Mouse (Mus musculus) cortical plate, adult 2 months (tissue): ENCODE measurements around the gene Phf10.

Experiments
- CTCF ChIP-seq: fragments of 200-500 bp; IDR thresholded peaks from 2 replicates; pipeline ENCODE4 v1.5.1; 2011; ENCODE audit warnings: mild to moderate bottlenecking, control low read depth, low read length; ENCODE audit not compliant: insufficient read depth; ENCODE audit errors: extremely low read depth
- POLR2A ChIP-seq: fragments of 200-500 bp; IDR thresholded peaks from 2 replicates; pipeline ENCODE4 v1.6.1; 2011; ENCODE audit warnings: mild to moderate bottlenecking, low read length, control low read depth; ENCODE audit not compliant: insufficient read depth; ENCODE audit errors: extremely low read depth

DNA sequence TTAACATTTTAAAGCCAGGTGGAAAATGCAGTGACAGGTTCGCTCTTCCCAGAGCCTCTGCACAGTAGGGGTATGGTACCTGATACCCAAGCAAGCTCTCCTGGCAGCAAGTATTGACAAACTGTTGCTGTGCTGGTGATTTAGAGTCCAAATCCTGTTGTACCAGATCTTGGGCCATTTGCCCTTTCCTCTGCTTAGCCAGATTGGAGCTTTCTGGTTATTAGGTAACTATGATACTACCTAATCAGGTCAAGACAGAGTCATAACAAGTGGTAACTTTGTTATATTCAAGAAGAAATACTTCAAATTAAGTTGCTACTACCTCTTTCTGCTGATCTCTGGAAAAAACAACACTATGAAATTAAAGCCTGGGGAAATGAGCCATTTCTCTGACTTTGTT lies 16.5 kb downstream of the Phf10 start:
- TF ChIP-seq CTCF (no peak), POLR2A (no peak)
